Mouse (Mus musculus) layer of hippocampus, postnatal 36 days (tissue): ENCODE results near the gene Dctn1. TPM values are rescaled to one million over a fixed set of nuclear protein-coding genes. Genes with fewer than 3 reads are reported as not detected.
A peak's percentile ranks its signal among the peaks of the same experiment; 100 is the strongest.

Source experiments
- DNase-seq, 2 experiments: peaks; one replicate each; pipeline ENCODE4 v3.0.0; 2022
- total RNA-seq, 2 experiments: library from RNA; stranded (reverse); gene quantifications; 2 replicates each; pipeline ENCODE4 v1.2.3; 2021

The Dctn1 gene
- total RNA-seq, 2 experiments from 2014 or later, result 384 to 404 TPM

GRCm38 (mm10) chr6:83172240-83172920 is 6.7 kb downstream of the Dctn1 start:
- peak; percentile 70 to 76 for DNase-seq

- no peak for DNase-seq
These were observed 10.3 kb downstream of the Dctn1 start for GRCm38 (mm10) chr6:83175996-83176395.

GRCm38 (mm10) chr6:83179390-83180117 is 13.8 kb downstream of the Dctn1 start:
- DNase-seq, result peak; percentile 73 to 74

- no peak for DNase-seq
These were observed 14.9 kb downstream of the Dctn1 start for GRCm38 (mm10) chr6:83180605-83181004.

- DNase-seq, result no peak
These were observed 19.2 kb downstream of the Dctn1 start for GRCm38 (mm10) chr6:83184858-83185435.

- peak; percentile 87 to 90 for DNase-seq
These were observed 20.5 kb downstream of the Dctn1 start for GRCm38 (mm10) chr6:83185895-83186861.

- DNase-seq, result no peak
These were observed 21.2 kb downstream of the Dctn1 start for GRCm38 (mm10) chr6:83186946-83187345.

- DNase-seq, result no peak
These were observed 27.9 kb downstream of the Dctn1 start for GRCm38 (mm10) chr6:83193571-83193970.

- DNase-seq, result peak; percentile 64 to 69
These were observed 31.8 kb downstream of the Dctn1 start for GRCm38 (mm10) chr6:83197345-83198004.

GRCm38 (mm10) chr6:83203320-83203719 is 37.6 kb downstream of the Dctn1 start:
- DNase-seq, result no peak

- DNase-seq, result no peak
These were observed 40.1 kb downstream of the Dctn1 start for GRCm38 (mm10) chr6:83205851-83206250.

- DNase-seq, result no peak
These were observed 40.6 kb downstream of the Dctn1 start for GRCm38 (mm10) chr6:83206321-83206720.

- DNase-seq, result no peak
These were observed 41.8 kb downstream of the Dctn1 start for GRCm38 (mm10) chr6:83207361-83208049.

GRCm38 (mm10) chr6:83208050-83208400 is 42.3 kb downstream of the Dctn1 start:
- no peak for DNase-seq

GRCm38 (mm10) chr6:83210495-83210894 is 44.8 kb downstream of the Dctn1 start:
- no peak for DNase-seq

GRCm38 (mm10) chr6:83211526-83211925 is 45.8 kb downstream of the Dctn1 start:
- no peak for DNase-seq

- peak; percentile 76 to 77 for DNase-seq
These were observed 49.4 kb downstream of the Dctn1 start for GRCm38 (mm10) chr6:83215002-83215666.

GRCm38 (mm10) chr6:83219814-83220213 is 54.1 kb downstream of the Dctn1 start, which contains the start of gene Slc4a5:
Gene Slc4a5, plus strand, starts transcription at chr6:83219828.
- DNase-seq, result no peak

GRCm38 (mm10) chr6:83231486-83231885 is 65.8 kb downstream of the Dctn1 start:
- DNase-seq, result no peak

GRCm38 (mm10) chr6:83233306-83233705 is 67.6 kb downstream of the Dctn1 start:
- no peak for DNase-seq
